Mouse (Mus musculus): ENCODE measurements around the gene Anapc7. TPM values are rescaled to one million over a fixed set of nuclear protein-coding genes. Genes with fewer than 3 reads are reported as not detected.

Gene Anapc7
- polyA plus RNA-seq, 1 experiment: 17.8 TPM

DNA sequence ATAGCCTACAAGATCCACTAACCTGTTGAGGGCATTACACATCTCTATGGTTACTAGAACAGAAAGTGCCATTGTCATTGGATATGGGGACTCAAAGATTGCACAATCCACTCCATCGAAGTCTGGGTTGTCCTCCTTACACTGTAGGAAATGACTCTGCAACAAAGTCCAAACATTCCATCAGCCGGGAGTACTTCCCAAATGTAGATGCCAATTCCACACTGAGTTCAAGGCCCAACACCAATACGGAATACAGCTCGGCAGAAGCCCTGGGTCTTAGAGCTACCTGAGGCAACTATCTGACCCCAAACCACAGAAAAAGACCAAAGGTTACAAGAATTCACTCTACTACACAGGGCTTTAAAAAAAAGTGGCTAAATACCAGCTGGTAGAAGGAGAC lies 36.6 kb downstream of the Anapc7 start:
- 71% methylated on average over 4 of the region's 4 CpGs for WGBS
- TF ChIP-seq POLR2A (IDR thresholded peaks at IDR 0.05; ENCODE audit: borderline replicate concordance, control insufficient read depth, low read depth, low read length) (no peak), CTCF (IDR thresholded peaks at IDR 0.05; ENCODE audit: control insufficient read depth, insufficient read depth, low read length) (no peak)
- no peaks in the 10 kb centered on the region; the same call in 1 of the 2 replicates for H3K4me1 ChIP-seq (ENCODE audit: control insufficient read depth, insufficient read depth, low read length)
- H3K27ac ChIP-seq (ENCODE audit: control insufficient read depth, insufficient read depth, low read depth, low read length, poor library complexity): no peak overlapping the region
- H3K4me3 ChIP-seq (replicated peaks; ENCODE audit: control insufficient read depth, low read depth, low read length): peak overlapping the region; percentile 18

DNA sequence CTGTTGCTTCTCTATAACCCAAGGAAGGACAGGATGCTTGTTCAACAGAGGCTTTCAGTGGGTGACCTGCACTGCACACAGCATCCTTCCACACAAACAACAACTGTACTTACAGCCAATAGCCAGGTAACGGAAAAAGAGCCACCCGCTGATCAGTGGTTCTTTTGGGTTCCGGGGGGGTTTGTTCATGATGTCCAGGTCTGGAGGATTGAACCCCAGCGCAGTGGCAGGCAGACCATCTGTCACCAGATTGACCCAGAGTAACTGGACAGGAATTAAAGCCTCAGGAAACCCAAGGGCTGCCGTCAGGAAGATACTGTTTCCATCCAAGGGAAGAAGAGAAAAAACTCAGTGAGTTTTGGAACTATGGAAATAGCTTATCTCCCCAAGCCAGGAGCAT lies 37.8 kb downstream of the Anapc7 start:
- Histone ChIP-seq H3K4me1 (ENCODE audit: control insufficient read depth, insufficient read depth, low read length) (no peaks in the 10 kb centered on the region; the same call in 1 of the 2 replicates), H3K4me3 (replicated peaks; ENCODE audit: control insufficient read depth, low read depth, low read length) (no peak overlapping the region), H3K27ac (ENCODE audit: control insufficient read depth, insufficient read depth, low read depth, low read length, poor library complexity) (no peak overlapping the region)
- TF ChIP-seq POLR2A (IDR thresholded peaks at IDR 0.05; ENCODE audit: borderline replicate concordance, control insufficient read depth, low read depth, low read length): no peak
- WGBS: 97% methylated on average over 5 of the region's 5 CpGs

DNA sequence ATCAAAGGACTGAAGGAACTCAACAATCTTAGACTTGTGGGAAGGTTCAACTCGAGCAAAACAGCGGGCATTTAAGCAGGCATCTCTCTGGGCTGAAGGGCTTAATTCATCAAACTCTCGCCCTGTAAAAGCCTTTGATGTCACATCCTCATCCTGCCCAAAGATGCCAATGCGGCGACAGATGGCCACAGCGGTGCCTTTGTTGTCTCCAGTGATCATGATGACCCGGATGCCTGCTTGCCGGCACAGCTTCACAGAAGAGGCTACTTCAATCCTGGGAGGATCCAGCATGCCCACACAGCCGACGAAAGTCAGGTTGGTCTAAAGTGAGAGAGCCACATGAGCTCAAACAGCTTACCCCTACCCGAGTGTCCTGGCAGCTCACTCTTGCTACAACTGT lies 39.2 kb downstream of the Anapc7 start:
- Histone ChIP-seq H3K27ac (ENCODE audit: control insufficient read depth, insufficient read depth, low read depth, low read length, poor library complexity) (no peak overlapping the region), H3K4me3 (replicated peaks; ENCODE audit: control insufficient read depth, low read depth, low read length) (no peak overlapping the region), H3K4me1 (ENCODE audit: control insufficient read depth, insufficient read depth, low read length) (no peaks in the 10 kb centered on the region; the same call in 1 of the 2 replicates)
- WGBS: 91% methylated on average over 11 of the region's 11 CpGs
- TF ChIP-seq POLR2A (IDR thresholded peaks at IDR 0.05; ENCODE audit: borderline replicate concordance, control insufficient read depth, low read depth, low read length) (no peak), CTCF (IDR thresholded peaks at IDR 0.05; ENCODE audit: control insufficient read depth, insufficient read depth, low read length) (no peak)

DNA sequence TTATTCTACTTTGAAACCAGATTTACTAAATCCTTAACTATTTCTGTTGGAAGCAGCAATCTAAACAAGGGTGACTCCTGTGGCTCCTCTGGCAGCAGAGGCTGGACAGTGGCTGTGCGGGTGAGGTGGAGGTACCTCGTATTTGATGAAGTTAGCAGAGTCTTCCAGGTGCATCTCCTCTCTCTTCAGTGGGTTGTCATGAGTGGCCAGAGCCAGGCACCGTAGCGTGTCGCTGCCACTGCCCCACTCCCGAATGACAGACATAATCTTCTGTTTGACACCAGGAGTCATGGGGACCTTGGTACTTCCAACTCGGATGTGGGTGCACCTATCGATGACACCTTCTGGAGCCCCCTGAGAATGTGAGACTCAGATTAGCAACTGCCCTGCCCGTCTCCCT lies 39.9 kb downstream of the Anapc7 start:
- H3K4me3 ChIP-seq (replicated peaks; ENCODE audit: control insufficient read depth, low read depth, low read length): no peak overlapping the region
- no peak for TF ChIP-seq CTCF (IDR thresholded peaks at IDR 0.05; ENCODE audit: control insufficient read depth, insufficient read depth, low read length)
- TF ChIP-seq POLR2A (IDR thresholded peaks at IDR 0.05; ENCODE audit: borderline replicate concordance, control insufficient read depth, low read depth, low read length): no peak
- no peak overlapping the region for H3K27ac ChIP-seq (ENCODE audit: control insufficient read depth, insufficient read depth, low read depth, low read length, poor library complexity)
- WGBS: 95% methylated on average over 9 of the region's 9 CpGs
- H3K4me1 ChIP-seq (ENCODE audit: control insufficient read depth, insufficient read depth, low read length): no peaks in the 10 kb centered on the region; the same call in 1 of the 2 replicates

DNA sequence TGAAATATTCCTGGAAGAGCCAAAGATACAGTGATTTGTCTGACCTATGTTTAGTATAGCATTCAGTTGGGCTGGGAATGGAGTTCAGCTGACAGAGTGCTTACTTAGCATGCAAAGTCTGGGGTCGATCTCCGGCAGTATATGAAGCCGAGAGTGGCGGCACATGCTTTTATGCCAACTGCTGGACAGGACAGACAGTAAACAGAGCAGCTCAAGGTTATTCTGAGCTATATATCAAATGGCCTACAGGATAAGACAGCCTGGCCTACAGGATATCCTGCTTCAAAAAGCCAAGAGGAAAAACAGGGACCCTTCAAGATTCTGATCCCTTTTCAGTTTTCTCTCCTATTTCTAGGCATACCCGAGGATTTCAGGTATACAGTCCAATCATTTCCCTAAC lies 50.2 kb downstream of the Anapc7 start:
- no peaks in the 10 kb centered on the region; the same call in 1 of the 2 replicates for H3K4me1 ChIP-seq (ENCODE audit: control insufficient read depth, insufficient read depth, low read length)
- no peak overlapping the region for H3K4me3 ChIP-seq (replicated peaks; ENCODE audit: control insufficient read depth, low read depth, low read length)
- H3K27ac ChIP-seq (ENCODE audit: control insufficient read depth, insufficient read depth, low read depth, low read length, poor library complexity): no peak overlapping the region
- 93% methylated on average over 5 of the region's 5 CpGs for WGBS
- no peak for TF ChIP-seq POLR2A (IDR thresholded peaks at IDR 0.05; ENCODE audit: borderline replicate concordance, control insufficient read depth, low read depth, low read length)
- no peak for TF ChIP-seq CTCF (IDR thresholded peaks at IDR 0.05; ENCODE audit: control insufficient read depth, insufficient read depth, low read length)

DNA sequence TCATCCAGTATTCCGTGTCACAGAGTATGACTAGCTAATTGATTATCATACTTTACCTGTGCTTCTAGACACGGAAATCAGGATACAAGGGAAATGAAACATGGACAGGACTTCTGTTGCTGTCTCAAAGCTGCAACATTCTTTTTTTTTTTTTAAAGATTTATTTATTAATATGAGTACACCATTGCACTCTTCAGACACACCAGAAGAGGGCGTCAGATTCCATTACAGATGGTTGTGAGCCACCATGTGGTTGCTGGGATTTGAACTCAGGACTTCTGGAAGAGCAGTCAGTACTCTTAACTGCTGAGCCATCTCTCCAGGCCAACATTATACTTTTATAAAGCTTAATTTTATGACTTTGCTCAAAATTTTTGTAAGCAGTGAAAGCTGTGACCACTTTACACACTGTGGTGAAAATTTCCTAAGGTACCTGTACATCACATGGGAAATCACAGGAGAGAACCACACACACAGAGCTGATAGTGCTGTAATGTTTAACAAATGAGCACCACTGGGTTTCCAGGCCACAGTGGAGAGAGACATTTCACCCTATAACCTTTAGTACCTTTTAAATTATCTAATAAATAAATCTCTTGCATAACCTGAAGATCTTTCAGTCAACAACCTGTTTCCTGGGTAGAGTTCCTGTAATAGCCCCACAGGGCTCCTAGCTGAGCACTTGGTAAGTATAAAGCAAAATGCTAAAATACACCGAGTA lies 53.3 kb downstream of the Anapc7 start:
- Histone ChIP-seq H3K4me1 (ENCODE audit: control insufficient read depth, insufficient read depth, low read length) (no peaks in the 10 kb centered on the region; the same call in 1 of the 2 replicates), H3K27ac (ENCODE audit: control insufficient read depth, insufficient read depth, low read depth, low read length, poor library complexity) (no peak overlapping the region), H3K4me3 (replicated peaks; ENCODE audit: control insufficient read depth, low read depth, low read length) (no peak overlapping the region)
- 66% methylated on average over 4 of the region's 4 CpGs for WGBS
- TF ChIP-seq CTCF (IDR thresholded peaks at IDR 0.05; ENCODE audit: control insufficient read depth, insufficient read depth, low read length) (no peak), POLR2A (IDR thresholded peaks at IDR 0.05; ENCODE audit: borderline replicate concordance, control insufficient read depth, low read depth, low read length) (no peak)

DNA sequence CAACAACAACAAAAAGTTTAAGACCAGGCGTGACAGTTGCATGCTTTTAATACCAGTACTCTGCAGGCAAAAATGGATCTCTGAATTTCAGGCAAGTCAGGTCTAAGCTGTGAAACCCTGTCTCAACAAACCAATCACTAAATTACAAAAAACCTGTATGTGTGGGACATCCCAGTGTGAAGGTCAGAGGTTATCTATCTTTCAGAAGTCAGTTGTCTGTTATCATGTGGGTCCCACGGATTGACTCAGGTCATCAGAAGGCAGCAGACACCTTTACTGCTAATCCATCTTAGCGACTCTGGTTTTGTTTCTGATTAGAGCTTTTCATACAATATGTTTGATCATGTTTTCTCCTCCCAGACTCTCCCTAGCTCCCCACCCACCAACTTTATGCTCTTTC lies 54.6 kb downstream of the Anapc7 start:
- WGBS: 75% methylated on average over 3 of the region's 3 CpGs
- TF ChIP-seq POLR2A (IDR thresholded peaks at IDR 0.05; ENCODE audit: borderline replicate concordance, control insufficient read depth, low read depth, low read length) (no peak), CTCF (IDR thresholded peaks at IDR 0.05; ENCODE audit: control insufficient read depth, insufficient read depth, low read length) (no peak)
- H3K4me1 ChIP-seq (ENCODE audit: control insufficient read depth, insufficient read depth, low read length): no peaks in the 10 kb centered on the region; the same call in 1 of the 2 replicates
- H3K27ac ChIP-seq (ENCODE audit: control insufficient read depth, insufficient read depth, low read depth, low read length, poor library complexity): no peak overlapping the region
- no peak overlapping the region for H3K4me3 ChIP-seq (replicated peaks; ENCODE audit: control insufficient read depth, low read depth, low read length)

DNA sequence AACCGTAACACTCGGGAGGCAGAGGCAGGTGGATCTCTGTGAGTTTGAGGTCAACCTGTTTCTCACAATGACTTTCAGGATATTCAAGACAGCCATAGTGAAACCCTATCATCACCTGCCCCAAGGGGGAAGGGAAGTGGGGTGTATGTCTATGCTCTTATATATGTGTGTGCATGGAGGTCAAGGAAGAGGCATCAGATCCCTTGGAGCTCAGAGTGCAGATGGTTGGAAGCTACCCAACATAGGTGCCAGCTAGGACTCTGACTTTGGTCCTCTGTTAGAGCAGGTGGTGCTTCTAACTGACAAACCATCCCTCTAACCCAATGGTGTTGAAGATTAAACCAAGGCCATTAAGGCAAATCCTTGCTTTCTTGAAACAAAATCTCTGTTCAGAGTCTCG lies 56.0 kb downstream of the Anapc7 start:
- 89% methylated on average over 3 of the region's 3 CpGs for WGBS
- H3K4me1 ChIP-seq (ENCODE audit: control insufficient read depth, insufficient read depth, low read length): no peaks in the 10 kb centered on the region

More for the DNA sequence above, 56.0 kb downstream of the Anapc7 start:
- TF ChIP-seq POLR2A (IDR thresholded peaks at IDR 0.05; ENCODE audit: borderline replicate concordance, control insufficient read depth, low read depth, low read length) (no peak), CTCF (IDR thresholded peaks at IDR 0.05; ENCODE audit: control insufficient read depth, insufficient read depth, low read length) (no peak)
- H3K27ac ChIP-seq (ENCODE audit: control insufficient read depth, insufficient read depth, low read depth, low read length, poor library complexity): no peak overlapping the region
- no peak overlapping the region for H3K4me3 ChIP-seq (replicated peaks; ENCODE audit: control insufficient read depth, low read depth, low read length)

All from bone marrow, adult 2 months (tissue).